Mouse (Mus musculus): ENCODE measurements around the gene Btbd3. TPM values are rescaled to one million over a fixed set of nuclear protein-coding genes. Genes with fewer than 3 reads are reported as not detected.

Btbd3 gene
- 112 TPM for polyA plus RNA-seq (2015; fragmentation: Illumina TruSeq; extraction: RNeasy Lipid Tissue Mini Kit (QIAGEN cat#74804); ENCODE audit: low read depth, low replicate concordance)

DNA sequence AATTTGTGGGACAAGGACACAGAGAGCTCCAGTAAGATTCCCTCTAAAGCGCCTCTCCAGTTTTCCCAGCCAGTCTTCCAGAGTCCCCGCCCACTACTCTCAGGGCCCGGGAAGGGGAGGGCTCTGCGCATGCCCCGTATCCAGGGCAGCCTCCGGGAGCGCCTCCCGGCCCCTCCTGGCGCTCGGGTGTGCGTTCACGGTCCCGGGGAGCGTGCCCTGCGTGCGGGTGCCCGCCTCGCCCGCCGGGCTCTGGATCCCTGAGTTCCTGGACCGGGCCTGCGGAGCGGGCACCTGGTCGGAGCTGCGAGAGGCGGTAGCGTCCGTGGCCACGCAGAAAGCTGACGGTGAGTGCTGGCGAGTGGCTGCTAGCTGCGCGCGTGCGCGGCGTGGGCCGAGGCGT lies at the start of gene Btbd3:
TSS of gene Btbd3 (plus strand) at position 155 of the 400 bp plus-strand sequence.

